Mouse (Mus musculus): ENCODE measurements around the gene Itgb2. TPM values are rescaled to one million over a fixed set of nuclear protein-coding genes. Genes with fewer than 3 reads are reported as not detected.

The Itgb2 gene
- polyA plus RNA-seq (2014; fragmentation: Nextera tagmentation; extraction: Ambion mirVana), result 1.5 and 2.4 TPM in 2 replicates

GRCm38 (mm10) chr10:77530140-77530539 is at the start of gene Itgb2:
Gene Itgb2, plus strand, starts transcription at chr10:77530252.
- Histone ChIP-seq H3K4me2 (ENCODE audit: low read length) (no peak within 1 kb of the TSS), H3K4me1 (ENCODE audit: control insufficient read depth in 2 of 2, insufficient read depth in 2 of 2, low read length in 2 of 2) (peaks cover 17 to 20% of the 10 kb centered on the region in 2 experiments), H3K36me3 (ENCODE audit: control insufficient read depth, insufficient read depth, low read length) (no peaks in the 10 kb centered on the region), H3K9ac (ENCODE audit: low read length) (no peak within 1 kb of the TSS), H3K9me3 (ENCODE audit: control insufficient read depth, low read length) (no peaks in the 10 kb centered on the region), H3K4me3 (ENCODE audit: control insufficient read depth in 1 of 2, insufficient read depth in 1 of 2, low read depth in 1 of 2, low read length in 2 of 2) (no peak within 1 kb of the TSS), H3K27me3 (ENCODE audit: control insufficient read depth, insufficient read depth, low read length) (no peaks in the 10 kb centered on the region), H3K27ac (replicated peaks in 1 of 2; ENCODE audit: control insufficient read depth in 1 of 2, insufficient read depth in 1 of 2, low read depth in 2 of 2, low read length in 2 of 2) (peak within 1 kb of the TSS; percentile 6; a peak in 1 of 4 replicates)
- WGBS, result 45% methylated on average over 9 of the region's 9 CpGs
- no peak for ATAC-seq (ENCODE audit: insufficient number of reproducible peaks, insufficient read depth, low FRiP score, low read depth)

- Histone ChIP-seq H3K36me3 (ENCODE audit: control insufficient read depth, insufficient read depth, low read length) (peaks cover 3% of the 10 kb centered on the region), H3K4me3 (ENCODE audit: control insufficient read depth in 1 of 2, insufficient read depth in 1 of 2, low read depth in 1 of 2, low read length in 2 of 2) (no peak overlapping the region), H3K27ac (replicated peaks in 1 of 2; ENCODE audit: control insufficient read depth in 1 of 2, insufficient read depth in 1 of 2, low read depth in 2 of 2, low read length in 2 of 2) (no peak overlapping the region), H3K4me2 (ENCODE audit: low read length) (no peak overlapping the region), H3K4me1 (ENCODE audit: control insufficient read depth in 2 of 2, insufficient read depth in 2 of 2, low read length in 2 of 2) (peaks cover 35% of the 10 kb centered on the region in 2 experiments), H3K9me3 (ENCODE audit: control insufficient read depth, low read length) (no peaks in the 10 kb centered on the region), H3K9ac (ENCODE audit: low read length) (no peak overlapping the region), H3K27me3 (ENCODE audit: control insufficient read depth, insufficient read depth, low read length) (no peaks in the 10 kb centered on the region)
- ATAC-seq (ENCODE audit: insufficient number of reproducible peaks, insufficient read depth, low FRiP score, low read depth), result no peak
These were observed 48.2 kb upstream of the Itgb2 start for GRCm38 (mm10) chr10:77481814-77482213.

GRCm38 (mm10) chr10:77484205-77484935 is 45.7 kb upstream of the Itgb2 start:
- H3K4me3 ChIP-seq (ENCODE audit: control insufficient read depth in 1 of 2, insufficient read depth in 1 of 2, low read depth in 1 of 2, low read length in 2 of 2), result no peak overlapping the region
- ATAC-seq (ENCODE audit: insufficient number of reproducible peaks, insufficient read depth, low FRiP score, low read depth), result peak; percentile 84
- 0 out of 2 replicates have a peak overlapping the region, but pooled peaks have one; percentile 2 for H3K9ac ChIP-seq (ENCODE audit: low read length)
- WGBS, result 5% methylated on average over 18 of the region's 18 CpGs
- peak overlapping the region; percentile 32 for H3K4me2 ChIP-seq (ENCODE audit: low read length)
- no peaks in the 10 kb centered on the region for H3K27me3 ChIP-seq (ENCODE audit: control insufficient read depth, insufficient read depth, low read length)
- H3K36me3 ChIP-seq (ENCODE audit: control insufficient read depth, insufficient read depth, low read length), result peaks cover 29% of the 10 kb centered on the region
- no peaks in the 10 kb centered on the region for H3K9me3 ChIP-seq (ENCODE audit: control insufficient read depth, low read length)
- peaks cover 35% of the 10 kb centered on the region in 2 experiments for H3K4me1 ChIP-seq (ENCODE audit: control insufficient read depth in 2 of 2, insufficient read depth in 2 of 2, low read length in 2 of 2)
- peak overlapping the region; percentile 42 to 74 for H3K27ac ChIP-seq (replicated peaks in 1 of 2; ENCODE audit: control insufficient read depth in 1 of 2, insufficient read depth in 1 of 2, low read depth in 2 of 2, low read length in 2 of 2)

- ATAC-seq (ENCODE audit: insufficient number of reproducible peaks, insufficient read depth, low FRiP score, low read depth), result no peak
These were observed 44.3 kb upstream of the Itgb2 start for GRCm38 (mm10) chr10:77485786-77486185.

GRCm38 (mm10) chr10:77488168-77488567 is 41.9 kb upstream of the Itgb2 start:
- Histone ChIP-seq H3K4me3 (ENCODE audit: control insufficient read depth in 1 of 2, insufficient read depth in 1 of 2, low read depth in 1 of 2, low read length in 2 of 2) (no peak overlapping the region), H3K4me1 (ENCODE audit: control insufficient read depth in 2 of 2, insufficient read depth in 2 of 2, low read length in 2 of 2) (peaks cover 24 to 31% of the 10 kb centered on the region in 2 experiments), H3K9ac (ENCODE audit: low read length) (no peak overlapping the region), H3K36me3 (ENCODE audit: control insufficient read depth, insufficient read depth, low read length) (peaks cover 50% of the 10 kb centered on the region), H3K9me3 (ENCODE audit: control insufficient read depth, low read length) (peaks cover 5% of the 10 kb centered on the region; the same call in 1 of the 2 replicates), H3K27me3 (ENCODE audit: control insufficient read depth, insufficient read depth, low read length) (no peaks in the 10 kb centered on the region), H3K27ac (replicated peaks in 1 of 2; ENCODE audit: control insufficient read depth in 1 of 2, insufficient read depth in 1 of 2, low read depth in 2 of 2, low read length in 2 of 2) (no peak overlapping the region), H3K4me2 (ENCODE audit: low read length) (no peak overlapping the region)
- ATAC-seq (ENCODE audit: insufficient number of reproducible peaks, insufficient read depth, low FRiP score, low read depth), result no peak
- WGBS, result 94% methylated on average over 7 of the region's 7 CpGs

More at GRCm38 (mm10) chr10:77485786-77486185, 44.3 kb upstream of the Itgb2 start:
- no peak overlapping the region for H3K27ac ChIP-seq (replicated peaks in 1 of 2; ENCODE audit: control insufficient read depth in 1 of 2, insufficient read depth in 1 of 2, low read depth in 2 of 2, low read length in 2 of 2)
- H3K36me3 ChIP-seq (ENCODE audit: control insufficient read depth, insufficient read depth, low read length), result peaks cover 41% of the 10 kb centered on the region
- H3K27me3 ChIP-seq (ENCODE audit: control insufficient read depth, insufficient read depth, low read length), result no peaks in the 10 kb centered on the region
- H3K9me3 ChIP-seq (ENCODE audit: control insufficient read depth, low read length), result no peaks in the 10 kb centered on the region
- H3K4me1 ChIP-seq (ENCODE audit: control insufficient read depth in 2 of 2, insufficient read depth in 2 of 2, low read length in 2 of 2), result peaks cover 28 to 35% of the 10 kb centered on the region in 2 experiments
- H3K9ac ChIP-seq (ENCODE audit: low read length), result no peak overlapping the region
- H3K4me2 ChIP-seq (ENCODE audit: low read length), result no peak overlapping the region
- 69% methylated on average over 3 of the region's 3 CpGs for WGBS
- no peak overlapping the region for H3K4me3 ChIP-seq (ENCODE audit: control insufficient read depth in 1 of 2, insufficient read depth in 1 of 2, low read depth in 1 of 2, low read length in 2 of 2)

- Histone ChIP-seq H3K4me2 (ENCODE audit: low read length) (no peak overlapping the region), H3K9ac (ENCODE audit: low read length) (no peak overlapping the region), H3K4me1 (ENCODE audit: control insufficient read depth in 2 of 2, insufficient read depth in 2 of 2, low read length in 2 of 2) (no peaks in the 10 kb centered on the region), H3K27ac (replicated peaks in 1 of 2; ENCODE audit: control insufficient read depth in 1 of 2, insufficient read depth in 1 of 2, low read depth in 2 of 2, low read length in 2 of 2) (no peak overlapping the region), H3K4me3 (ENCODE audit: control insufficient read depth in 1 of 2, insufficient read depth in 1 of 2, low read depth in 1 of 2, low read length in 2 of 2) (no peak overlapping the region), H3K36me3 (ENCODE audit: control insufficient read depth, insufficient read depth, low read length) (peaks cover 81% of the 10 kb centered on the region), H3K9me3 (ENCODE audit: control insufficient read depth, low read length) (peaks cover 6% of the 10 kb centered on the region; the same call in 1 of the 2 replicates), H3K27me3 (ENCODE audit: control insufficient read depth, insufficient read depth, low read length) (no peaks in the 10 kb centered on the region)
- WGBS, result 90% methylated on average over 6 of the region's 6 CpGs
- ATAC-seq (ENCODE audit: insufficient number of reproducible peaks, insufficient read depth, low FRiP score, low read depth), result no peak
These were observed 38.5 kb upstream of the Itgb2 start for GRCm38 (mm10) chr10:77491585-77491984.

GRCm38 (mm10) chr10:77492885-77493284 is 37.2 kb upstream of the Itgb2 start:
- Histone ChIP-seq H3K36me3 (ENCODE audit: control insufficient read depth, insufficient read depth, low read length) (peaks cover 80% of the 10 kb centered on the region), H3K4me1 (ENCODE audit: control insufficient read depth in 2 of 2, insufficient read depth in 2 of 2, low read length in 2 of 2) (no peaks in the 10 kb centered on the region), H3K4me2 (ENCODE audit: low read length) (no peak overlapping the region), H3K4me3 (ENCODE audit: control insufficient read depth in 1 of 2, insufficient read depth in 1 of 2, low read depth in 1 of 2, low read length in 2 of 2) (no peak overlapping the region), H3K27me3 (ENCODE audit: control insufficient read depth, insufficient read depth, low read length) (no peaks in the 10 kb centered on the region), H3K9me3 (ENCODE audit: control insufficient read depth, low read length) (peaks cover 6% of the 10 kb centered on the region; the same call in 1 of the 2 replicates), H3K9ac (ENCODE audit: low read length) (no peak overlapping the region), H3K27ac (replicated peaks in 1 of 2; ENCODE audit: control insufficient read depth in 1 of 2, insufficient read depth in 1 of 2, low read depth in 2 of 2, low read length in 2 of 2) (no peak overlapping the region)
- ATAC-seq (ENCODE audit: insufficient number of reproducible peaks, insufficient read depth, low FRiP score, low read depth), result no peak
- whole genome bisulfite sequencing, result 98% methylated on average over 3 of the region's 3 CpGs
